Mouse (Mus musculus) layer of hippocampus, adult 9-10 months (tissue): Measurements from ENCODE around the gene Gpr33.
A peak's percentile ranks its signal among the peaks of the same experiment; 100 is the strongest.

Experiments
- DNase-seq: peaks from one replicate; pipeline ENCODE4 v3.0.0; 2022; ENCODE audit warnings: low spot score

Gene Gpr33

GRCm38 (mm10) chr12:52027963-52028362, at the start of gene Gpr33:
Gpr33 (minus strand) TSS chr12:52028063.
- no peak for DNase-seq

DNA sequence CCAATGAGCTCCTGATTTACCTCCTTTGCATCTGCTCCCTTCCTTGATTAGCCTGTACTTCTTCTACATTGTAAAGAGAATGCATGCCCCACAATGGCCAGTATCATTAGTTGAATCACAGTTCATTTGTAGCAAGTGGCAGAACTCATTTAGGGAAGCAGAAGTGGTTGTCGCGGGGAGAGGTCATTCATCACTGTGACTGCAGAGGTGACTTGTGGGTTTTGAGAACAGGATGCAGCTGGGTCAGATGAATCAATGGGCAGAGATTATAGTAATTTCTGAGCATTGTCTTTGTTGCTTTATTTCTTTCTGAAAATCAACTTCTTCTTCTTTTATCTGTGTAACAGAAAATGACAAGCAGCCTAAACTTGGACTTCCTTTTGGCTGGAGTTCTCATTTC, 21.5 kb upstream of the Gpr33 start:
- no peak for DNase-seq

- DNase-seq, result no peak
Observed at GRCm38 (mm10) chr12:52046371-52046770, 18.5 kb upstream of the Gpr33 start.

- DNase-seq, result no peak
Observed at GRCm38 (mm10) chr12:52042818-52043336, 15.0 kb upstream of the Gpr33 start.

- DNase-seq, result peak; percentile 21
Observed at GRCm38 (mm10) chr12:52038352-52038751, 10.5 kb upstream of the Gpr33 start.

DNA sequence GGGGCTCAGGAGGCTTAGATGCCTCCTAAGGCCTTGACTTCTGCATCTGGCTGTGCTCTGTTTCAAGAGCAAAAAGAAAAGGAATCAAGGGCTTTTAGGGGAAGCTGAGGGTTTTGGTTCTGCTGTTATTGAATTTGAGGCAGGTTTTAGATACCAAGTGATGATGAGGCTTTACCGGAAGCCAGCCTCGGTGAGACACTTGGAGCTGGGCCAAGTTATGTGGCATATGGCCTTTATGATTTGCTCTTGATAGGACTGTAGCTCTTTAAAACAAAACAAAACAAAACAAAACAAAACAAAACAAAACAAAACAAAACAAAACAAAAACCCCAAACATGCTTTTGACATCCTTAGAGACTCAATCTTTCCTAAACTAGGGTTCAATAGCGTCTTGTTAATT, 7.1 kb upstream of the Gpr33 start:
- DNase-seq, result no peak

DNA sequence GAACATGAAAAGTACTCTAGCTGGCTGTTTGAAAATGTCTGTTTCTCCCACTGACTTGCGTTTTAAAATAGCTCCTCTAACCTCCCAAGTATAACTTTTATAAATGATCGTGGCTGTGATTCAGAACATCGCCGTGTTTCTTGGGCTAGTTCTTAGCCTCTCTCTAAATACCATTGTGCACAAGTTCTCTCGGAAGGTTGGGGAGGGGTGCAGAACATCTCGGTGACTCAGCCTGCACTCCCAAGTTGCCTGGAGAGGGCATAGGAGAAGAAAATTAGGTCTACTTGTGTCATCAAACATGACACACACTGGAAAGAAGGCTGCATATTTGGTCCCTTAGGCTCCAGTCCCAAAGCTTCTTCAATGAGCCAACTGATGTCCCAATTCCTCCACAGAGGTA, 4.4 kb upstream of the Gpr33 start:
- no peak for DNase-seq

GRCm38 (mm10) chr12:52014494-52015029, 13.3 kb downstream of the Gpr33 start:
- DNase-seq, result no peak

DNA sequence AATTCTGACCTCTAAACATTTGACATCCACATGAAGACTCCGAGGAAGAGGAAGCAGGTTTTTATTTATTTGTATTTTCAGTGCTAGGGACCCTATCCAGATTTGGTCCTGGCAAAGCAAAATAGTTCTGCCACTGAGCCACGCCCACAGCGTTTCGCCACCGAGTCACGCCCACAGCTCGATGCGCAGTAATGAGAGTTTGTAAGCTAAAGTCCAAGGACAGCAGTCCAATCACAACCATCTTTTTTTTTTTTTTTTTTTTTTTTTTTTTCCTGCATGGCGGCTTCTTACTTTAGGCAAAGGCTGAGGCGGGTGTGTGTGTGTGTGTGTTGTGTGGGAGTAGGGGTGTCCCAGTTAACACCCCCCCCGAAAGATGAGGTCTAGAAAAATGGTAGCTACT, 13.8 kb downstream of the Gpr33 start:
- DNase-seq, result no peak

GRCm38 (mm10) chr12:52013274-52013673, 14.6 kb downstream of the Gpr33 start:
- DNase-seq, result no peak

- no peak for DNase-seq
Observed at GRCm38 (mm10) chr12:52012159-52012558, 15.7 kb downstream of the Gpr33 start.

DNA sequence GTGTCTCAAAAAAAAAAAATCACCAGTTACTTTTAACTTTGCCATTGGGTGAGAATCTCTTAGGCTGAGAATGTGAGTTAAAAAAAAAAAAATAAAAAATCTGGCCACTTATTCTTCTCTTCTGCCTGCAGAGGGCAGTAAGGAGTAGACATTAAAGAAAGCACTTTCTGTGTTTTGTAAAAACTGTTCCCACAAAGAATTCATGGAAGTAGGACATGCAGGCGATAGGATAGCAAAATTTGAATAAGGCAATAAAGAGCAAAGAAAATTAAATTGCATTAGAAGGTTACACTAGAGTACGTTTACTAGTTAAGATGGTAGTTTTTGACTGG, 17.3 kb downstream of the Gpr33 start:
- DNase-seq, result no peak

GRCm38 (mm10) chr12:52009928-52010629, 17.8 kb downstream of the Gpr33 start:
- DNase-seq, result no peak

- DNase-seq, result no peak
Observed at GRCm38 (mm10) chr12:52006633-52006994, 21.2 kb downstream of the Gpr33 start.

DNA sequence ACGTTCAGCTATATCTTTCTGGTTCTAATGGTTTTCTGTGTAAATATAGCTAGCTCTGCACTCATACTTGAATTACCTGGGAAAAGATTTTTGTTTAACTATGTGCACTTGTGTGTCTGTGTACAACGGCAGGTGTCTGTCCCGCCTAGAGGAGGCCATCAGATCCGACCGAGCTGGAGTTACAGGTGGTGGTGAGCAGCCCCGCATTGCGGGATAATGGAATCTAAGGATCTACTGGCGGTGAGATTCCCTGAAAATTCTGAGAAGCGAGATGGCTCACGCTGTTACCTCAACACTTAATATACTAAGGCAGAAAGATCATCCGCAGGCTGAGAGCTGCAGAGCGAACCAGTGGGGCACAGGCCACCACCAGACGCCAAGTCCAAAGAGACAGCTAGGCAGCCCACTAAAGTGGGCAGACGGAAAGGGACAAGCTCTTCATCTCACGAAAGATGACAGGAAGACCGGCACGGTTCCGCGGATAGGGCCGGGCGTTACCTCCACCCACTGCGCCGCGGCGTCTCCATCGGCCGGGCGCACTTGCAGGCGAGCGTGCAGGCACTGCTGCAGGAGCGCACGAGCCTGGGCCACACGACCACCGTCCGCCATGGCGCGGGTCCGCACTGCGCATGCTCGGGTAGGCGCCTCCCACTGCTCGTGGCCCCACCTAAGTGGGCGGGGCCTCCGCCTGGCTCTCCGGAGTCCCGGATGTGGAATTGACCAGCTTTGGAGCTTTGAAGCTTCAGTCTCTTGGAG, 21.8 kb downstream of the Gpr33 start, which contains the start of gene Dtd2:
TSS of gene Dtd2 (minus strand) at position 625 of the 756 bp plus-strand sequence.
- DNase-seq, result peak; percentile 67

- DNase-seq, result no peak
Observed at GRCm38 (mm10) chr12:52002746-52003145, 25.1 kb downstream of the Gpr33 start.

GRCm38 (mm10) chr12:52001544-52001943, 26.3 kb downstream of the Gpr33 start:
- DNase-seq, result peak; percentile 89

DNA sequence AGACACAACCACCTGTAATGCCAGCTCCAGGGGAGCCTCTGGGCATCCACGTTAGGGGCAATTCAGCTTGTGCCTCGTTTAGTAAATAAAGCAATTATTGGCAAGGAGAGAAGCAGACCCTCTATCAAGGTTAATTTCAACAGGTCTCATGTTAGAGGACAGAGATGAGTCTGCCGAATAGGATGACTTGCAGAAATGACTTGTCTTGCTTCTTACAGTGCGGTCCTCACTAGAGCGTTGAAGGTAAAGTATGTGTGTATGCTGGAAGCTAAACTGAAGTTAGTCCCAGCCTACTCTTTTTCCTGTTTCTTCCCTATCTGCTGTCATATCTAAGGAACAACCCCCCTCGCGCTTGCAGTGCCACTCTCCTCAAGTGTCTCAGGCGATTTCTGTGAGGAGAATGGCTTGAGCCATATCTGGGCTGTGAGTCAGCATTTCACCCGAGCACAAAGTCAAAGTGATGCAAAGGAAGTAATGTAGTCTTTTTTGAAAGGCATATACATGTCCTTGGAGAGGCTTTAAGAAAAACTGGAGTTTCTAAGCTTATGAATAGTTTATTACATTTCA, 29.4 kb downstream of the Gpr33 start:
- DNase-seq, result no peak

DNA sequence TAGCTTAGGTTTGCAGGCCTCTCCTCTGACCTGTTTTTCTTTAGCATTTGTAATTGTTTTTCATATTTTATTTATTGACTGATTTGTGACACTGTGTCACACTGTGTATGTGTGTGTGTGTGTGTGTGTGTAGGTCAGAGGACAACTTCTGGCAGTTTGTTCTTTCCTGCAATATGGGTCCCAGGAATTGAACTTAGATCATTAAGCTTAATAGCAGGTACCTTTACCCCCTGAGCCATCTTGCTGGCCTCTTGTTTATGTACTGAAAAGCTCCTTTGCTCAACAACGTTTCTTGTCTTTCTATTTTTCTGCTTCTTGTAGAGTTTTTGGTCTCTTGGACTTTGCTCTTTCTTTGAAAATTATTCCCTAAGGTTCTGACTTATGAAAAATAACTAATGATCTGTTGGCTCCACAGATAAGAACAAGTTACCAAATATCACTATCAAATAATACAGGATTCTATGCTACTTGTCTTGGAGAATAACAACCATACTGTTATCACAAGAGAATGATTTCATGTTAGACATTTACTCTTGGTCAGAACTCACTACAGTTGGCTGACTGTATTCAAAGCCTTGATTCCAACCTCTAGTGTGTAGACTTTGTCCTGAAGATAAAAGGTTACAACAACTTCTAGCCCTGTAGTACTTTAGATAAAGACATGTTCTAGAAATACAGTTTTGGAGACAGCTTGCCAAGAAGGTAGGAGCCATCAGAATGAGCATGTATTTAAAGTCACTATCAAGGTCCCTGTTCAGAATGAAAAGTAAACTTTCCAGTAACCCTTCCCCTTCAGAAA, 31.9 kb downstream of the Gpr33 start:
- DNase-seq, result no peak

- no peak for DNase-seq
Observed at GRCm38 (mm10) chr12:51990629-51991028, 37.2 kb downstream of the Gpr33 start.

DNA sequence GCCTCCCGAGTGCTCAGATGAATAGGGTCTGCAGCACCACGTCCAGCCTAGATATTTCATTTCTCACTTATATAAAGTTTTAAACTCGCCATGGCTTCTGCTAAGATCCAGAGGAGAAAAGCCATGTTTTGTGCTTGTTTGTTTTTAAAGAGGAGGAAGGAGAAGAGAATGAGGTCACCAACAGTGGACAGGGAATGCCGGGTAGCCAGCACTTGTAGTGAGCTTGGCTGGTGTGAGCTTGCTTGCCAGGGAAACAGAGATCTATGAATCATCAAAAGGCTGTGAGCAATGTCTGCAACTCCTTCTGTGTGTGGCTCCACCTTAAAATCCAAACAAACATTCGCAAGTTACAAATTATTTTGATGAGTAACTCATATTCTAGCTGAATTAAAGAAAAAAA, 39.3 kb downstream of the Gpr33 start:
- DNase-seq, result no peak

DNA sequence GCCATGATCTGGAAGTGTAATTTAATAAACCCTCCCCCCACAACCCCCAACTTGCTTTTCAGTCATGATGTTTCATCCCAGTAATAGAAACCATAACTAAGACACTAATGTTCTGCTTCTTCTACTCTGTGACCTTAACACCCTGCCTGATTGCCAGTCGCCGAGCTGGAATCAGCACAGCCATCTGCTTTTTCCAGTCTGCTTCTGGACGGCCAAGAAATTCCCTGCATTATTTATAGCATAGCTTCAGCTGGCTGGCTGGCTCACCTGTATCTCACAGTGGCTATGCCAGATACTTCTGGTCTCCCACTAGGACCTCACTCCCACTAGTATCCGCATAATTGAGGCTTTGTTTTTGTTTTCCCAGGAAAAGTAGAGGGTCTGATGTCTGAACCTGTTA, 42.0 kb downstream of the Gpr33 start:
- no peak for DNase-seq
